Mouse (Mus musculus): ENCODE results near the gene Mepce.
"Not testable (repeated sequence)": the region's sequence is repeated elsewhere in the genome, so short reads cannot be mapped to it uniquely, and the experiment has no call there.

DNA sequence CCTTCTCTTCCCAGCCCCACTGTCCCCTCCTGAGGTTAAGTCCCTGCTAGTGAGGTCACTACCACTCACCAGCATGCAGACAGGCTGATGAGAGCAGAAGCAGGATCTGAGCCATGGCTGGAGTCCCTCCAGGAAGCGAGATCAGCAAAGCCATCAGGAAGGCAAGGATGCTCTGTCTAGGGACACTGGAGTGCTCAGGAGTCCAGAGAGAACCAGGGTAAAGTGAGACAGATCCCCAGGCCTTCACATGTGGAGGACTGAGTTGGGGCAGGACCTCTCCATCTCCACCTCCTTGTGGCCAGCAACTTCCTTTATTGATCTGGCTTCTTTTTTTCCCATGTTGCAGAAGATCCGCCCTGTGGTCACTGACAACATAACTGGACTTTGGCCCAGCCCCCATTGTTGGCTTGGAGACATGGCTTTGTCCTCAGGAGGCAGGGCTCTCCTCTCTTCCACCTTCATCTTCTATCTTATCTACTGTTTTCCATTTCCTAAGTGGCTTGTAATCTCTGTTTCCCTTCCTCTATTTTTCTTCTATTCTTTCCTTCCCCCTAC lies 48.6 kb upstream of the Mepce start, which contains the start of gene Pilra:
- TF ChIP-seq POLR2A (IDR thresholded peaks at IDR 0.05; ENCODE audit: borderline replicate concordance, control insufficient read depth, low read depth, low read length); CTCF (IDR thresholded peaks at IDR 0.05; ENCODE audit: control insufficient read depth, insufficient read depth, low read length): not testable (repeated sequence)

All from bone marrow, adult 2 months (tissue).